Mouse (Mus musculus) stomach, postnatal 0 days (tissue): ENCODE measurements around the gene Tnfrsf23. TPM values are rescaled to one million over a fixed set of nuclear protein-coding genes. Genes with fewer than 3 reads are reported as not detected.

Experiments
- ATAC-seq: fragments of 200-750 bp; cut with Nextera tagmentation; 2 replicates; pipeline ENCODE4 v1.8.0; 2017; ENCODE audit not compliant: low FRiP score, low TSS enrichment
- DNase-seq: peaks from one replicate; pipeline ENCODE4 v3.0.0-alpha.2; 2016; ENCODE audit warnings: low spot score
- H3K27ac ChIP-seq: fragments of 300-500 bp; sonication (generic); replicated peaks from 2 replicates; pipeline ENCODE4 v1.5.1; 2014; ENCODE audit warnings: mild to moderate bottlenecking, control low read depth
- H3K27me3 ChIP-seq: fragments of 300-500 bp; sonication (generic); 2 replicates; pipeline ENCODE4 v1.6.1; 2014; ENCODE audit warnings: low read length; ENCODE audit not compliant: control insufficient read depth, insufficient read depth
- H3K36me3 ChIP-seq: fragments of 300-500 bp; sonication (generic); 2 replicates; pipeline ENCODE4 v1.6.1; 2014; ENCODE audit warnings: low read length, mixed read lengths; ENCODE audit not compliant: control insufficient read depth, insufficient read depth
- H3K4me1 ChIP-seq: fragments of 300-500 bp; sonication (generic); replicated peaks from 2 replicates; pipeline ENCODE4 v1.6.1; 2014; ENCODE audit warnings: antibody characterized with exemption; ENCODE audit not compliant: control insufficient read depth, insufficient read depth
- H3K4me2 ChIP-seq: fragments of 300-500 bp; sonication (generic); replicated peaks from 2 replicates; pipeline ENCODE4 v1.6.1; 2014; ENCODE audit warnings: low read depth, mild to moderate bottlenecking, control low read depth, moderate library complexity
- H3K4me3 ChIP-seq: fragments of 300-500 bp; sonication (generic); 2 replicates; pipeline ENCODE4 v1.5.1; 2014; ENCODE audit warnings: low read depth, low read length, control low read depth
- H3K9ac ChIP-seq: fragments of 300-500 bp; sonication (generic); 2 replicates; pipeline ENCODE4 v1.6.1; 2014; ENCODE audit warnings: mild to moderate bottlenecking, low read length, control low read depth, mixed read lengths
- H3K9me3 ChIP-seq: fragments of 300-500 bp; sonication (generic); 2 replicates; pipeline ENCODE4 v1.6.1; 2016; ENCODE audit warnings: low read length; ENCODE audit not compliant: control insufficient read depth
- CTCF ChIP-seq: IDR thresholded peaks from 2 replicates; pipeline ENCODE4 v1.5.1; 2016; ENCODE audit warnings: antibody characterized with exemption, low read depth, mild to moderate bottlenecking, moderate library complexity
- EP300 ChIP-seq: optimal IDR thresholded peaks from 2 replicates; pipeline ENCODE3; 2016; ENCODE audit warnings: antibody characterized with exemption
- WGBS: fragments of 180-500 bp; shearing (Covaris S2); extraction: QIAGEN DNeasy Blood & Tissue Kit; methylation state at CpG from one replicate; pipeline ENCODE4 v1.1.7; 2014; 5-methylcytosine and 5-hydroxymethylcytosine counted together
- polyA plus RNA-seq: library from polyadenylated mRNA; unstranded; fragments of >200 nt; fragmentation: Nextera tagmentation; extraction: Ambion mirVana; gene quantifications from 2 replicates; pipeline ENCODE4 v1.2.1, GENCODE M21; 2015

Gene Tnfrsf23
- polyA plus RNA-seq, 1 experiment from 2014 or later, result 2.9 TPM

- Histone ChIP-seq H3K9me3 (no peaks in the 10 kb centered on the region), H3K9ac (no peak overlapping the region), H3K4me2 (no peak overlapping the region), H3K4me3 (no peak overlapping the region), H3K4me1 (no peaks in the 10 kb centered on the region), H3K36me3 (no peaks in the 10 kb centered on the region; the same call in 1 of the 2 replicates), H3K27me3 (no peaks in the 10 kb centered on the region), H3K27ac (no peak overlapping the region)
- no peak for DNase-seq
- no peak for ATAC-seq
- 80% methylated on average over 1 of the region's 1 CpGs for WGBS
- TF ChIP-seq EP300, result no peak
- no peak for TF ChIP-seq CTCF
Measured at GRCm38 (mm10) chr7:143636674-143637073, 49.0 kb downstream of the Tnfrsf23 start.

GRCm38 (mm10) chr7:143631503-143631902, 54.2 kb downstream of the Tnfrsf23 start:
- no peak overlapping the region for H3K4me3 ChIP-seq
- no peak overlapping the region for H3K27ac ChIP-seq
- H3K4me1 ChIP-seq, result no peaks in the 10 kb centered on the region
- H3K27me3 ChIP-seq, result no peaks in the 10 kb centered on the region
- WGBS, result 55% methylated on average over 2 of the region's 2 CpGs
- H3K4me2 ChIP-seq, result no peak overlapping the region
- H3K9me3 ChIP-seq, result no peaks in the 10 kb centered on the region
- H3K9ac ChIP-seq, result no peak overlapping the region
- ATAC-seq (no peak), DNase-seq (no peak)
- H3K36me3 ChIP-seq, result no peaks in the 10 kb centered on the region
- TF ChIP-seq CTCF, result no peak
- no peak for TF ChIP-seq EP300

- 19% methylated on average over 1 of the region's 1 CpGs for WGBS
- Histone ChIP-seq H3K9ac (no peak overlapping the region), H3K27ac (no peak overlapping the region), H3K4me3 (no peak overlapping the region), H3K4me1 (no peaks in the 10 kb centered on the region), H3K27me3 (no peaks in the 10 kb centered on the region), H3K36me3 (no peaks in the 10 kb centered on the region), H3K4me2 (no peak overlapping the region), H3K9me3 (no peaks in the 10 kb centered on the region)
- TF ChIP-seq CTCF (no peak), EP300 (no peak)
- ATAC-seq (no peak; the same call in 1 of the 2 replicates), DNase-seq (no peak)
Measured at GRCm38 (mm10) chr7:143629501-143629900, 56.2 kb downstream of the Tnfrsf23 start.

GRCm38 (mm10) chr7:143628540-143628939, 57.1 kb downstream of the Tnfrsf23 start, which contains the start of gene Tnfrsf26:
Tnfrsf26 (minus strand) TSS chr7:143628722.
- Histone ChIP-seq H3K36me3 (no peaks in the 10 kb centered on the region), H3K27me3 (no peaks in the 10 kb centered on the region), H3K4me3 (no peak within 1 kb of the TSS), H3K9ac (no peak within 1 kb of the TSS), H3K9me3 (no peaks in the 10 kb centered on the region), H3K4me2 (no peak within 1 kb of the TSS), H3K4me1 (no peaks in the 10 kb centered on the region), H3K27ac (no peak within 1 kb of the TSS)
- WGBS, result 89% methylated on average over 1 of the region's 1 CpGs
- TF ChIP-seq EP300 (no peak), CTCF (no peak)
- no peak for ATAC-seq
- DNase-seq, result no peak

GRCm38 (mm10) chr7:143627555-143628286, 58.0 kb downstream of the Tnfrsf23 start:
- Histone ChIP-seq H3K9ac (no peak overlapping the region), H3K4me2 (no peak overlapping the region), H3K36me3 (no peaks in the 10 kb centered on the region), H3K27ac (no peak overlapping the region), H3K9me3 (no peaks in the 10 kb centered on the region), H3K27me3 (no peaks in the 10 kb centered on the region), H3K4me3 (no peak overlapping the region), H3K4me1 (no peaks in the 10 kb centered on the region)
- ATAC-seq, result no peak
- 51% methylated on average over 10 of the region's 10 CpGs for WGBS
- no peak for TF ChIP-seq CTCF
- no peak for TF ChIP-seq EP300
- no peak for DNase-seq

- ATAC-seq (no peak), DNase-seq (no peak)
- no peak overlapping the region for H3K4me3 ChIP-seq
- H3K27ac ChIP-seq, result no peak overlapping the region
- H3K9ac ChIP-seq, result no peak overlapping the region
- no peak overlapping the region for H3K4me2 ChIP-seq
- H3K27me3 ChIP-seq, result no peaks in the 10 kb centered on the region
- 61% methylated on average over 2 of the region's 2 CpGs for WGBS
- H3K9me3 ChIP-seq, result no peaks in the 10 kb centered on the region
- TF ChIP-seq EP300 (no peak), CTCF (no peak)
- H3K4me1 ChIP-seq, result no peaks in the 10 kb centered on the region
- H3K36me3 ChIP-seq, result no peaks in the 10 kb centered on the region
Measured at GRCm38 (mm10) chr7:143626178-143626577, 59.5 kb downstream of the Tnfrsf23 start.
